Mouse (Mus musculus): Measurements from ENCODE around the gene Ddx19b. TPM values are rescaled to one million over a fixed set of nuclear protein-coding genes. Genes with fewer than 3 reads are reported as not detected.

Gene Ddx19b
- polyA plus RNA-seq, 2 experiments = 5.5 to 5.9 TPM

DNA sequence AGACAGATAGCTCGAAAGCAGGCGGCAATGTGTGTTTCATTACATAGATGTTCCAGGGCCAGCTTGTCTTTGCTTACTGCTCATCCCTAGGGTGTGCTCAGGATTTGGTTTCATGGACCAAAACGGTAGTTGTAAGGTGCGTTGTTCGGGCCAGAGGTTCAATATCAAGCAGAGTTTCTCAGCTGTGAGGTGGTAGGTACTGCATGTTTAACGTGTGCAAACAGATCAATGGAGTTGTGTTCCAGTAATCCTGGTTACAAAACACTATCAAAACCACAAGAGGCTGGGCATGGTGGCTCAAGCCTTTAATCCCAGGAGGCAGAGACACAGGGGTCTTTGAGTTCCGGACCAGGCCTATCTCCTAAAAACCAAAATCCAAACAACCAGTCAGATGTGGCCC, 17.6 kb upstream of the Ddx19b start:
- no peak for TF ChIP-seq POLR2A (IDR thresholded peaks at IDR 0.05; ENCODE audit: borderline replicate concordance, extremely low read depth, insufficient read depth, insufficient read length)
- DNase-seq (ENCODE audit: low spot score) (no peak), ATAC-seq (ENCODE audit: low FRiP score, low read depth) (no peak)
- Histone ChIP-seq H3K4me3 (replicated peaks; ENCODE audit: low read length) (no peak overlapping the region), H3K27ac (replicated peaks; ENCODE audit: low read depth, low read length) (no peak overlapping the region), H3K4me1 (ENCODE audit: control insufficient read depth, insufficient read depth, low read length) (no peaks in the 10 kb centered on the region), H3K27me3 (ENCODE audit: control insufficient read depth, insufficient read depth, low read length) (no peaks in the 10 kb centered on the region), H3K4me2 (replicated peaks; ENCODE audit: low read depth, low read length, severe bottlenecking) (no peak overlapping the region), H3K9me3 (ENCODE audit: control insufficient read depth, low read length) (no peaks in the 10 kb centered on the region), H3K9ac (ENCODE audit: low read depth, low read length, severe bottlenecking) (no peak overlapping the region), H3K36me3 (ENCODE audit: control insufficient read depth, insufficient read depth, low read length) (peaks cover 99% of the 10 kb centered on the region)
- 96% methylated on average over 7 of the region's 7 CpGs for WGBS

DNA sequence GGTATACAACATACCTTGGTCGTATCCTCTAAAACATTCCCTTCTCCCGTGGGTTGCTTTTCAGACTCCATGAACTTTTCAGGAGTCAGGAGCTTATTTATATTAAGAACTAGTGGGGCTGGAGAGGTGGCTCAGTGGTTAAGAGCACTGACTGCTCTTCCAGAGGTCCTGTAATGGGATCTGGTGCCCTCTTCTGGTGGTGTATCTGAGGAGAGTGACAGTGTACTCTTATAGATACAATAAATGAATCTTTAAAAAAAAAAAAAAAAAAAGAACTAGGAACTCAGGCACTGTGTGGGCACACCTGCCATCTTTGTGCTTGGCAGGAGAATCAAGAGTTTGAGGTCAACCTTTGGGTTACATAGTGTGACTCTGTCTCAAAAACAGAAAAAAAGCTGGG, 17.1 kb upstream of the Ddx19b start:
- H3K27ac ChIP-seq (replicated peaks; ENCODE audit: low read depth, low read length) = no peak overlapping the region
- ATAC-seq (ENCODE audit: low FRiP score, low read depth) = no peak
- no peaks in the 10 kb centered on the region for H3K27me3 ChIP-seq (ENCODE audit: control insufficient read depth, insufficient read depth, low read length)
- no peak overlapping the region for H3K9ac ChIP-seq (ENCODE audit: low read depth, low read length, severe bottlenecking)
- no peak for DNase-seq (ENCODE audit: low spot score)
- no peaks in the 10 kb centered on the region for H3K4me1 ChIP-seq (ENCODE audit: control insufficient read depth, insufficient read depth, low read length)
- 91% methylated on average over 2 of the region's 2 CpGs for WGBS
- H3K4me2 ChIP-seq (replicated peaks; ENCODE audit: low read depth, low read length, severe bottlenecking) = no peak overlapping the region
- no peaks in the 10 kb centered on the region for H3K9me3 ChIP-seq (ENCODE audit: control insufficient read depth, low read length)
- peaks cover 99% of the 10 kb centered on the region for H3K36me3 ChIP-seq (ENCODE audit: control insufficient read depth, insufficient read depth, low read length)
- no peak for TF ChIP-seq POLR2A (IDR thresholded peaks at IDR 0.05; ENCODE audit: borderline replicate concordance, extremely low read depth, insufficient read depth, insufficient read length)
- no peak overlapping the region for H3K4me3 ChIP-seq (replicated peaks; ENCODE audit: low read length)

DNA sequence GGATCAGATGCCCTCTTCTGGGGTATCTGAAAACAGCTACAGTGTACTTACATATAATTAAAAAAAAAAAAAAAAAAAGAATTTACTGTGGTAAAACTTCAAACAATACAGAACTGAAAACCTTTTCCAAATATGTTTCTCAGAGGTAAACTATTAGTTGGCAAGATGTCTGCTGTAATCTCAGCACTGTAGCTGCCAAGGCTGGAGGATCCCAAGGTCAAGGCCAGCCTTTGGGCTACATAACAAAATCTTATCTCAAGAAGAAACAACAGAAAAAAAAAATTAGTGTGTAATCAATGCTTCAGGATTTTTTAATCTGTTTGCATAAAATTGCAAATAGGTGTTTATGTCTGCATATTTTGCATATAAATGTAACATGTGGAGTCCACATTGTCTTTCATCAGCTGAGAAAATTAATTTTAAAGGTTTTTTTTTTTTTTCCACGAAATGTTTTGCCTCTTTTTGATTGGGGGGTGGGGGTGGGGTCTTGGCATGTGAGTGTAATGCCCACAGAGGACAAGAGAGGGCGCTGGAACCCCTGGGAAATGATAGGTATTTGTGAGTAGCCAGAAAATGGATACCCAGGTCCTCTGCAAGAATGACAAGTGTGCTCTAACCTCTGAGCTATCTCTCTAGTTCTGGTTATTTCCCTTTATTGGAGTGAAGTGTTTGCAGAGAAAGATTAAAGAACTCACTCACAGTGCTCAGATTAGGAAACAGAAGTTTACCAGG, 12.6 kb upstream of the Ddx19b start:
- Histone ChIP-seq H3K36me3 (ENCODE audit: control insufficient read depth, insufficient read depth, low read length) (peaks cover 95% of the 10 kb centered on the region), H3K27me3 (ENCODE audit: control insufficient read depth, insufficient read depth, low read length) (no peaks in the 10 kb centered on the region), H3K4me1 (ENCODE audit: control insufficient read depth, insufficient read depth, low read length) (no peaks in the 10 kb centered on the region), H3K9ac (ENCODE audit: low read depth, low read length, severe bottlenecking) (no peak overlapping the region), H3K4me2 (replicated peaks; ENCODE audit: low read depth, low read length, severe bottlenecking) (no peak overlapping the region), H3K9me3 (ENCODE audit: control insufficient read depth, low read length) (no peaks in the 10 kb centered on the region), H3K4me3 (replicated peaks; ENCODE audit: low read length) (no peak overlapping the region), H3K27ac (replicated peaks; ENCODE audit: low read depth, low read length) (no peak overlapping the region)
- DNase-seq (ENCODE audit: low spot score) = no peak
- no peak for ATAC-seq (ENCODE audit: low FRiP score, low read depth)
- no peak for TF ChIP-seq POLR2A (IDR thresholded peaks at IDR 0.05; ENCODE audit: borderline replicate concordance, extremely low read depth, insufficient read depth, insufficient read length)
- 43% methylated on average over 2 of the region's 2 CpGs for WGBS

DNA sequence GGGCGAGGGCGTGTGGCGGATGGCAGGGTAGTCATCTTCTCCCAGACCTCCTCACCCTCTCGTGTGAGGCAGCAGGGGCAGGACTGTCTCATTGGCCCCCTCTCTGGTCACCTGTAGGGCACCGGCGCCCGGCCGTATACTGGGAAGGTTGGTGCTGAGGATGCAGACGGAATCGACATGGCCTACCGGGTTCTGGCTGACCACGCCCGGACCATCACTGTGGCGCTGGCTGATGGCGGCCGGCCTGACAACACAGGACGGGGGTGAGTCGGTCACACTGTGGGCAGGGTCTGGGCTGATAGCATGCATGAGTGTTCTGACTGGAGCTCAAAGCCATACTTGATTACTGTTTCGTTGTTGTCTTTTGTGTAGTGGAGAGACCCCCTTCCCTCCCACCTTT, 11.0 kb upstream of the Ddx19b start:
- no peaks in the 10 kb centered on the region for H3K27me3 ChIP-seq (ENCODE audit: control insufficient read depth, insufficient read depth, low read length)
- WGBS = 96% methylated on average over 19 of the region's 19 CpGs
- TF ChIP-seq POLR2A (IDR thresholded peaks at IDR 0.05; ENCODE audit: borderline replicate concordance, extremely low read depth, insufficient read depth, insufficient read length) = no peak
- no peak overlapping the region for H3K4me3 ChIP-seq (replicated peaks; ENCODE audit: low read length)
- ATAC-seq (ENCODE audit: low FRiP score, low read depth) (no peak), DNase-seq (ENCODE audit: low spot score) (no peak)
- no peak overlapping the region for H3K4me2 ChIP-seq (replicated peaks; ENCODE audit: low read depth, low read length, severe bottlenecking)
- H3K36me3 ChIP-seq (ENCODE audit: control insufficient read depth, insufficient read depth, low read length) = peaks cover 93% of the 10 kb centered on the region
- H3K4me1 ChIP-seq (ENCODE audit: control insufficient read depth, insufficient read depth, low read length) = no peaks in the 10 kb centered on the region
- no peaks in the 10 kb centered on the region for H3K9me3 ChIP-seq (ENCODE audit: control insufficient read depth, low read length)
- no peak overlapping the region for H3K9ac ChIP-seq (ENCODE audit: low read depth, low read length, severe bottlenecking)
- H3K27ac ChIP-seq (replicated peaks; ENCODE audit: low read depth, low read length) = no peak overlapping the region

DNA sequence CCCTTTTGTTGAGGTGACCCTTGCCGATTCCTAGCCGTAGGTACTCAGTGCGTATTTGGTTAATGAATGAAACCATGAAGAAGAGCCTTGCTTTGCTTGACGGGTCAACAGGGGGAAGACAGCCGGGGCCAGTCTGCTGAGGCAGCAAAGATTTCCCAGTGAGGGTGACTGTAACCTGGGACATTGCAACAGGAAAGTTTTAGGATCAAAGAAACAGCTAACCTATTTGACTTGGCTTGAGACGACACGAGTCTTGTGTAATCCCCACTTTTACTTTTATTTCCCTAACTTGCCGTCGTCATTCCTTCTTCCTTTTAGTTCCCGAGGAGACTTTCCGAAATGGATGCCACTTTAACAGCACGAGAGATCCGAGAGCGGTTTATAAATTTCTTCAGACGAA, 5.0 kb upstream of the Ddx19b start:
- Histone ChIP-seq H3K36me3 (ENCODE audit: control insufficient read depth, insufficient read depth, low read length) (peaks cover 43% of the 10 kb centered on the region), H3K4me2 (replicated peaks; ENCODE audit: low read depth, low read length, severe bottlenecking) (no peak overlapping the region), H3K27ac (replicated peaks; ENCODE audit: low read depth, low read length) (no peak overlapping the region), H3K4me3 (replicated peaks; ENCODE audit: low read length) (no peak overlapping the region), H3K4me1 (ENCODE audit: control insufficient read depth, insufficient read depth, low read length) (peaks cover 10% of the 10 kb centered on the region), H3K27me3 (ENCODE audit: control insufficient read depth, insufficient read depth, low read length) (no peaks in the 10 kb centered on the region), H3K9me3 (ENCODE audit: control insufficient read depth, low read length) (no peaks in the 10 kb centered on the region), H3K9ac (ENCODE audit: low read depth, low read length, severe bottlenecking) (no peak overlapping the region)
- ATAC-seq (ENCODE audit: low FRiP score, low read depth) (no peak), DNase-seq (ENCODE audit: low spot score) (no peak)
- no peak for TF ChIP-seq POLR2A (IDR thresholded peaks at IDR 0.05; ENCODE audit: borderline replicate concordance, extremely low read depth, insufficient read depth, insufficient read length)
- WGBS = 96% methylated on average over 15 of the region's 15 CpGs
